In the genomic region with DNA sequence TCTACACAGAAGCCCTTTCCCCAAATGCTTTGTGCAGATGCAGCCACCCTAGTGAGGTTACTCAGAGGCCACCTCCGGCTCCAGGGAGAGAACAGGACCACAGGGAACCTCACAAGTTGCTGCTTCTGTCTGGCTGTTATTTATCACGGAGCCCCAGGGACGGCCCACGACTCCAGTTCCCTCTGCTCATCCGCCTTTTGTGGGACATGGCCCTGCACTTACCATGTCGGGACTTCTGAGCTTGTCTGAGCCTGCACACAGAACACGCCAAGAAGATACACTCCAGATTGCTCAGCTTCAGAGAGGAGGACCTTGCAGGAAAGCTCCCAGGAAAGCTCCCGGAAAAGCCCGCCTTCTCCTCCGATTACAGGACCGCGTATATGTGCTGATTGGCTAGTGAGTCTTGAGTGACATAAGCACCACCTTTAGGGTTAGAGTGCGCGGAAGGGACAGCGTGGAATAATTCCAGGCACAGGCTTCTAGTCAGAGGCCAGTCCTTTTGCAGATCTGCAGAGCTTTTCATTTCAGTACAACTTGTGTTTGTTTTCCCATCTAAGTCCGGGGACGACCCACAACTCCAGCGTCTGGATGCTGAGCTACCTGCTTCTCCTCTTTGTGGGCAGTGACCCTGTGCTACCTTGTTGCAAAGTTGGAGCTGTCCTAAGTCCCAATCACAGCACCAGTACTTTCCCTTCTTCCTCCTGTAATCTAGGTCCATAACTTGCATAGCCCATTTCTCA, we compare ENCODE assay signal across 7 mouse cellular contexts. TPM values are rescaled to one million over a fixed set of nuclear protein-coding genes. Genes with fewer than 3 reads are reported as not detected.
DNase-seq lines count a peak whose midpoint lies in the region; ATAC-seq and TF ChIP-seq lines count a peak whose summit lies in the region.
"Not testable (repeated sequence)": the region's sequence is repeated elsewhere in the genome, so short reads cannot be mapped to it uniquely, and the experiment has no call there.

A gene (minus strand): TSS at position 307 of the 740 bp plus-strand sequence.

- not testable (repeated sequence) for H3K27me3 ChIP-seq in heart, embryonic 10.5 days (ENCODE audit: insufficient read depth, poor library complexity, severe bottlenecking); kidney, embryonic 14.5 days (ENCODE audit: control insufficient read depth, insufficient read depth, low read length); limb, embryonic 13.5 days; midbrain, embryonic 14.5 days (ENCODE audit: control insufficient read depth, insufficient read depth, low read length)

- H3K9me3 ChIP-seq in heart, embryonic 10.5 days; kidney, embryonic 14.5 days (ENCODE audit: control insufficient read depth, low read length); limb, embryonic 13.5 days; midbrain, embryonic 14.5 days (ENCODE audit: control insufficient read depth, low read length): not testable (repeated sequence)

- H3K4me1 ChIP-seq in bone marrow macrophage, adult 2 months (ENCODE audit: control insufficient read depth, insufficient read depth, low read length); embryonic fibroblast, embryonic 13.5 days (ENCODE audit: control insufficient read depth, insufficient read depth, low read length); heart, embryonic 10.5 days; kidney, embryonic 14.5 days (ENCODE audit: control insufficient read depth, insufficient read depth, low read length); limb, embryonic 13.5 days; midbrain, embryonic 14.5 days (ENCODE audit: control insufficient read depth, insufficient read depth, low read length): not testable (repeated sequence)

- peak; percentile 100 for ATAC-seq in kidney, embryonic 14.5 days (ENCODE audit: low FRiP score, low TSS enrichment)
- peak; percentile 99 for ATAC-seq in limb, embryonic 13.5 days (ENCODE audit: low FRiP score, low read depth)
- ATAC-seq in midbrain, embryonic 14.5 days (ENCODE audit: low FRiP score, low TSS enrichment): peak; percentile 98

- H3K4me3 ChIP-seq in bone marrow macrophage, adult 2 months (ENCODE audit: insufficient read depth, low read length): peak within 1 kb of the TSS; percentile 79
- H3K4me3 ChIP-seq in embryonic fibroblast, embryonic 13.5 days (ENCODE audit: insufficient read depth, low read length): peak within 1 kb of the TSS; percentile 74
- peak within 1 kb of the TSS; percentile 58 for H3K4me3 ChIP-seq in heart, embryonic 10.5 days
- H3K4me3 ChIP-seq in kidney, embryonic 14.5 days (ENCODE audit: low read length): peak within 1 kb of the TSS; percentile 42
- peak within 1 kb of the TSS; percentile 53 for H3K4me3 ChIP-seq in limb, embryonic 13.5 days
- peak within 1 kb of the TSS; percentile 42 for H3K4me3 ChIP-seq in midbrain, embryonic 14.5 days (replicated peaks; ENCODE audit: low read depth, low read length)

- WGBS in heart, embryonic 10.5 days: under 1% methylated on average over 18 of the region's 18 CpGs
- under 1% methylated on average over 18 of the region's 18 CpGs for WGBS in kidney, embryonic 14.5 days
- WGBS in limb, embryonic 13.5 days: under 1% methylated on average over 18 of the region's 18 CpGs
- WGBS in midbrain, embryonic 14.5 days: 1% methylated on average over 18 of the region's 18 CpGs

- not testable (repeated sequence) for H3K27ac ChIP-seq in bone marrow macrophage, adult 2 months (ENCODE audit: insufficient read depth, low read depth, low read length); midbrain, embryonic 14.5 days (replicated peaks; ENCODE audit: low read depth, low read length)
- peak within 1 kb of the TSS; percentile 38; the same call in 1 of the 2 replicates for H3K27ac ChIP-seq in embryonic fibroblast, embryonic 13.5 days (ENCODE audit: insufficient read depth, low read length)
- H3K27ac ChIP-seq in heart, embryonic 10.5 days: peak within 1 kb of the TSS; percentile 59; the same call in 1 of the 2 replicates
- H3K27ac ChIP-seq in kidney, embryonic 14.5 days (ENCODE audit: low read depth, low read length): peak within 1 kb of the TSS; percentile 69
- H3K27ac ChIP-seq in limb, embryonic 13.5 days: peak within 1 kb of the TSS; percentile 48; the same call in 1 of the 2 replicates

- peak within 1 kb of the TSS; percentile 31; the same call in 1 of the 2 replicates for H3K9ac ChIP-seq in kidney, embryonic 14.5 days (ENCODE audit: low read depth, low read length)
- peak within 1 kb of the TSS; percentile 68 for H3K9ac ChIP-seq in limb, embryonic 13.5 days
- H3K9ac ChIP-seq in midbrain, embryonic 14.5 days (replicated peaks; ENCODE audit: low read length): peak within 1 kb of the TSS; percentile 53

- H3K36me3 ChIP-seq in heart, embryonic 10.5 days; kidney, embryonic 14.5 days (ENCODE audit: control insufficient read depth, insufficient read depth, low read length); limb, embryonic 13.5 days; midbrain, embryonic 14.5 days (ENCODE audit: control insufficient read depth, insufficient read depth, low read length): not testable (repeated sequence)

- peak; percentile 78 for DNase-seq in heart, embryonic 10.5 days (ENCODE audit: low spot score)
- DNase-seq in midbrain, embryonic 14.5 days: peak; percentile 69
- DNase-seq in spleen, adult 18-20 months: peak; percentile 22 to 50

- H3K4me2 ChIP-seq in kidney, embryonic 14.5 days (replicated peaks; ENCODE audit: low read depth, low read length): peak within 1 kb of the TSS; percentile 41
- peak within 1 kb of the TSS; percentile 64 for H3K4me2 ChIP-seq in limb, embryonic 13.5 days (replicated peaks)
- peak within 1 kb of the TSS; percentile 54 for H3K4me2 ChIP-seq in midbrain, embryonic 14.5 days (ENCODE audit: low read length)

- not testable (repeated sequence) for TF ChIP-seq CTCF in bone marrow macrophage, adult 2 months (IDR thresholded peaks at IDR 0.05; ENCODE audit: low read depth, low read length); embryonic fibroblast, embryonic 13.5 days (IDR thresholded peaks at IDR 0.05; ENCODE audit: borderline replicate concordance, insufficient read depth, low read length)

- TF ChIP-seq POLR2A in bone marrow macrophage, adult 2 months (IDR thresholded peaks at IDR 0.05; ENCODE audit: borderline replicate concordance, low read depth, low read length): not testable (repeated sequence)
- TF ChIP-seq POLR2A in embryonic fibroblast, embryonic 13.5 days (IDR thresholded peaks at IDR 0.05; ENCODE audit: low read depth, low read length): peak; percentile 57

RNA-seq across cellular contexts. Expression of the gene that starts here (rescaled TPM):
- polyA plus RNA-seq in bone marrow macrophage, adult 2 months (2012; ENCODE audit: insufficient read depth, insufficient read length, missing spikeins): 1.5 and 3.1 TPM in 2 replicates
- 10.5 and 11.0 TPM in 2 replicates for polyA plus RNA-seq in embryonic fibroblast, embryonic 13.5 days (2011; ENCODE audit: insufficient read length, low read depth, missing spikeins)
- polyA plus RNA-seq in heart, embryonic 10.5 days (2016; fragmentation: Nextera tagmentation; extraction: Ambion mirVana): 5.4 and 8.2 TPM in 2 replicates
- polyA plus RNA-seq in kidney, embryonic 14.5 days (2014; fragmentation: Nextera tagmentation; extraction: Ambion mirVana): 12.3 and 12.4 TPM in 2 replicates
- 9.2 and 10.7 TPM in 2 replicates for polyA plus RNA-seq in limb, embryonic 13.5 days (2015; fragmentation: Nextera tagmentation; extraction: Ambion mirVana)
- polyA plus RNA-seq in midbrain, embryonic 14.5 days (2014; fragmentation: Nextera tagmentation; extraction: Ambion mirVana): 8.0 and 9.9 TPM in 2 replicates
